Mouse (Mus musculus) brain, embryonic 18.5 days (tissue): ENCODE results near the gene Oser1.

Experiments used
- DNase-seq: peaks from one replicate; pipeline ENCODE4 v3.0.0-alpha.2; 2012; ENCODE audit warnings: low read depth, low spot score

Oser1 gene

DNA sequence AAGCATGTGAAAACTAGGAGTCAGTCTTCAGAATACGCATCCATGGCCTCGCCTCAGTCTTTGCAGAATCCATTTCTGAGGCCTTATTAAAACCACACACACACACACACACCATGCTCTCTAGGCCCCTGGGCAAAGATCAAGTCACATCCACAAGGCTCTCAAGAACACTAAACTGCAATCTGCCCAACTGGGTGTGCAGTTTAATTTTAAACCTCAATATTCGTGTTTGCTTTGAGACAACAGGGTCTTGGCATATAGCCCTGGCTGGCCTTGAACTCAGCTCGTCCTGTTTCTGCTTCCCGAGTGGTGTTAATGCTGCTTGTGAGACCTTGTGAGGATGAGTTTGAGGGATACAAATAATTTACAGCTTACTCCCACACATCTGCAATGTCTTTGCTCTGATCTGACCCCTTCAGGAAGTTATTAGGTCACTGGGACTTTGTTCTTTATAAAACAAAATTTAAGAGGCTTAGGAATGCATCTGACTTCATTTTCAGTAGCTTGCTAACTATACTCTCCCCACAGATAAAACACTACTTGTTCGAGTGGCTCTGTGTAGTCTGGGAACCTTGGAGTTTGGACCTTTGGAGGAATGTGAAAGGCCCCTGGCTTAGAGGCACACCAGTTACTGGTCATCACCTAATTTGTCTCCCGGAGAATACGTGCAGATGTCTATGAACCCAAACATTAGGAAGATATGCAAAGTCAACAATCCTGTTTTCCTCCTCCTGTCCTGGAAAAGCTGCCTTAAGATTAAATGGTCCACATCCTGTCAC lies 20.3 kb downstream of the Oser1 start:
- no peak for DNase-seq

DNA sequence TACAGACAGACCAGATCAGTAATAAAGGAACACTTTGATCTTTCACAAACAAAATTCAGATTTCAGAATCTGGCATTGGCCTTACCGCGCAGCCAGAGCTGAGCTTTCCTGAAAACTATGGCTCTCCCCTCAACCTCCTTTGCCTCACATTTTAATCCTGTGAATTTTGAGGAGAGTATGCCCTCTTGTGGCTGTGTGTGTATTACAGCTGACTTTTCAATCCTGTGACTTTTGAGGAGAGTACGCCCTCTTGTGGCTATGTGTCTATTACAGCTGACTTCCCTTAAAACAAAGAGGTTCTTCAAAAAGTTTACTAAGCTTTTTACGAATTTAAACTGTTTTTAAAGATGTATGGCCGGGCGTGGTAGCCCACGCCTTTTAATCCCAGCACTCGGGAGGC lies 23.3 kb downstream of the Oser1 start:
- peak; percentile 56 for DNase-seq

DNA sequence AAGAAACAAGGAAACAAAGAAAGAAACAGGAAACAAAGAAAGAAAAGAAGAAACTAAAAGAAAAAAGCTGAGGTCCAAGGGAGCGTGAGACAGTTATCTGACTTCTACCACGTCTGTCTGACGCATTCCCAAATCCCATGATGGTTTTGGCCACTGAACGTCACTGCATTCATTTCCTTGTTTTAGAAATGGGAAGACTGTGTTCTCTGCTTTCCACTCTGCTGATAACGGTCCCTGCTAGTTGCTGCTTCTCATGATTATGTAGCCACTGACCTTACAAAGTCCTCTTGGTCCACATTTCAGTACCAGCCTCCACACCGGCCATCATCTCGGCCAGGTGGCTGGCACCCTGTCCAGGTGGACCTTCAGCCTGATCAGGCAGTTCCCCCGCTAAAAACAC lies 25.3 kb downstream of the Oser1 start:
- DNase-seq: no peak

DNA sequence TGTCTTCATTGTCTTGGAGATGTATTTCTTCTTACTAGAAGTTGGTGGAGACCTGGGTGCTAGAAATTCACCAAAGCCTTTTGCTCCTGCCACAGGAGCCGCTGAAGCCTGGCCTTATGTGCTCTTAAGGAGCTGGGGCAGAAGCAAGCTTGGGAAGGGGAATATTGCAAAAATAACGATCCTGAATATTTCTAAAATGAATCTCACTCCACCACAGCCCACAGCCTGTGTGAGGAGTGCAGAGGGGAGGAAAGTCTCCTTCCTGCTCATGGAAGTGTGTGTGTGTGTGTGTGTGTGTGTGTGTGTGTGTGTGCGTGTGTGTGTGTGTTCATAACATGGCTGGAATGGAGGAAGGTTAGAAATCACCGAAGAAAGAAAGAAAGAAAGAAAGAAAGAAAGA lies 25.7 kb downstream of the Oser1 start:
- no peak for DNase-seq

DNA sequence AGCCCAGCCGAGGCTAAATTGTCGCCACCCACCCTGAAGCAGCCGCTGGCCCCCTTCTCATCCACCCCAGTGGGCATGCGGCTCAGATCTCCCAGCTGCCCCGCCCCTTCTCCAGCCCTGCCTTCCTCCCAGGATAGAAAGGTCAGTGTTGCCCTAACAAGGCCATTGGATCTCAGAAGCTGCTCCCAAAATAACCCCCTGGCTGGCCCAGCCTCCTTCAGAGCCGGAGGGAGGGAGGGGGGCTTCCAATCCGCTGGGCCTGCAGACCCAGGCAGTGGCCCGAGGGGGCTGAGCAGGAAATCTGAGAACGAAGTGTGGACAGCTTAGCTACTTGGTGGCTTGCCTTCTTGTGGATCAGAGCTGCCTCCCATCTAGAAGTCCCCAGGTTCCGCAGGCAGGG lies 26.6 kb downstream of the Oser1 start, which contains the start of gene Jph2:
Jph2 (minus strand) TSS at position 89 of the 400 bp plus-strand sequence.
- no peak for DNase-seq

DNA sequence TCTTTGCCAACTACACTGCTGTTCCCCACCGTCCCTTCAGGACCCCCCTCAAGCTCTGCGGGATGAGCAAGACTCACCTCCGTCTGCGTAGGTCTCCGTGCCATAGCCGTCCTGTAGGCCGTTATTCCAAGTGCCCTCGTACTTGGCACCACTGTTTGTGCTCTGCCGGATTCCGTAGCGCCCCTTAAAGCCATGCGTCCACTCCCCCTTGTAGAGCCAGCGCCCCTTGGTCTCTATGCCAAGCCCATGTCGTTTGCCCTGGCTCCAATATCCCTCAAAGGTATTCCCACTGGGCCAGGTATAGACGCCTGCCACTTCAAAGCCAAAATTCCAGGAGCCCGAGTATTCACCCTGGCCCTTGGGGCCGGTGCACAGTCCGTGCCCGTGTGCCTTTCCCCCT lies 27.4 kb downstream of the Oser1 start:
- DNase-seq: no peak

DNA sequence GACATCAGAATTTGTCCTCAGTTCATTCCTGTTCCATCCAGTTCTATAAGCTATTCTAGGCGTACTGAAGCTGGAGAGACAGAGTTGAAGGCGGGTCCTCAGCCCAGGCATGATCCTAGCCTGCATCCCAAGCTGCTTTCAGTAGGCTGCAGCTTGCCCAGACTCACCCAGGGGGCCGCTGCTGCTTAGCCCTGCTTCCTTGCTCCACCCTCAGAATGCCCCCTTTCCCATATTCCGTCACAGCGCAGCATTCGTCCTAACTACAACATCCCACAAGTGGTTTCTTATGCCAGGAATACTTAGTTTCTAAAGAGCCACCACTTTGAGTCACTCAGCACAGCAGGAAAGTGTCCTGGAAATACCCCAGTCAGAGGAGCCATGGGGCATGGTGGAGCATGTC lies 29.5 kb downstream of the Oser1 start:
- DNase-seq: no peak

DNA sequence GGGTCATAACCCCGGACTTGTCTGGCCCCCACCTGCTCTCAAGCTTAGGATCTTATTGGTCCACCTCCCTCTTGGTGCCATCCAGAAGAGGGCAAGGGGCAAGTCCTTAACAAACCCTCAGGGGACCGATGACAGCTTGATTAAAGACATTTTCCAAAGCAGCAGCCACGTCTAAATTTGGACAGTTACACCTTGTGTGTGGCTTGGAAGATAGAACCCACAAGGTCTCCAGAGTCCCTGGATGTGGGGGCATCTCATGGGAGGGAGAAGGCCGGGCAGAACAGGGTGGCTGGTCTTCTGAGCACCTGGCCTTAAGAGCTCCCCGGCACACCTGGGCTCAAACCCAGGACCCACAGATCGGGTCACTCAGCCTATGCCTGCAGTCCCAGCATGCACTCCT lies 30.5 kb downstream of the Oser1 start:
- no peak for DNase-seq

DNA sequence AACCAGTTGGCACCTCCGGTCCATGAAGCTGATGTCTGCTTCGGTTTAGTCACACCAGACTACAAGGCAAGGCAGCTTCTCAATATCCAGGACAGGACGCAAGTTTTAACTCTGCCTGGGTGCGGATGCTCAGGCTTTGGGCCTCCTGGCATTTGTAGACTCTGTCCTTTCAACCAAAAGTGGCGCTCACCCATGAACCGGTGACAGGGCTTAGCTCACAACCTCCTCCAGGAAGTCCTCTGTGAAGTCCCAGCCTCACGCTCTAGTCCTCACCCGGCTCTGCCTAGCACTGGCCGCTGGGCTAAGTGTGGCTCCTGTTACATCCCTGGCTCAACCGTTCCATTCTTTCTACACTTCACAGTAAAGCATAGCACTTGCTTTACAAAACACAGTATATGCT lies 31.3 kb downstream of the Oser1 start:
- DNase-seq: no peak

DNA sequence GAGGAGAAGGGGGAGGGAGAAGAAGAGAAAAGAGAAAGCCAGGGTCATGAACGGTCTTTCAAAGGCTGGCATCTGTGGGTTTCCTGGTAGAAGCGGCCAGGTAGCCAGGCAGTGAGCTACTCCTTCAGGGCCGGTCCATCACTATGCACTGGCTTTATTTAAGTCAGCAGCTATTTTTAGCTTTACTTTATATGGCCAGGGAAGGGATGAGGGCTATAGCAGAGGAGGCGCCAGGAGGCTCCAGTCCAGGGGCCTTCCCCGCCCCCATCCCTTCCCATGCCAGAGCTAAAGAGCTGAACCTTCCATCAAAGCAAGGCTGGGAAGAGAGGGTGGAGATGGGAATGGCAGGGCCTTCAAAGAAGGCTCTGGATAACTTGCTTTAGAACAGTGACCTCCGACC lies 32.1 kb downstream of the Oser1 start:
- DNase-seq: no peak

DNA sequence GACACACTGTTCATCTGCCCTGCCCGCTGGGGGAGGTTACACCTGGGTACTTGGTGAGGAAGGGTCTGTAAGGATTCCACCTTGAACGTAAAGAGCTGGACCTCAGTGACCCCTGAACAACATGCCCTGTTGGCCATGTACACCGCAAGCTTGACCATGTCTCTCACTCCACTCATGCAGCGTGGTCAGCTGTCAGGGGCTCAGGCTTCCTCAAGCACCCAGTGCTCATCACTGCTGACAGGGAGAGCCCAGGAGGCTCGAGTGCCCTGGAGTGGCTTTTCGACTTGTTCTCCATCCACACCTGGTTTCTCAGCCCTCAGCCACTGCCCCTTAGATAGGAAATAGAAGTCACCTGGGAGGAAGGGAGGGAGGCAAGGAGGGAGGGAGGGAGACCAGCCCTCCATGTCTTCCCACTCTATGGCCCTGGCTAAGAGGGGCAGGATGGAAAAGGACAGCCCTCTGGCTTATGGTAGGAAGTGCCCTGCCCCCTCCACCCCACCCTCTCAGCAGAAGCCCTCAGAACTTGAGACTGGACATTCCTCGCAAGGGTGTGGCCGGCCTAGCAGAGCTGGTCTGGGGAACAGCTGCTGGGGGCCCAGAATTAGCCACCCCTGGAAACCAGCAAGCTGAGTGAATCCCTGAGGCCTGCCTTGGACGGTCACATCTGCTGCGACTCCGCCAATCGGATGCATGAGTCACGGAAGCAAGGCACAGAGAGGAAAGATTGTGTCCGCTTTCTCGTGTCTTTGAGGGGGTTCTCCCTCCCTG lies 37.9 kb downstream of the Oser1 start:
- DNase-seq: no peak

DNA sequence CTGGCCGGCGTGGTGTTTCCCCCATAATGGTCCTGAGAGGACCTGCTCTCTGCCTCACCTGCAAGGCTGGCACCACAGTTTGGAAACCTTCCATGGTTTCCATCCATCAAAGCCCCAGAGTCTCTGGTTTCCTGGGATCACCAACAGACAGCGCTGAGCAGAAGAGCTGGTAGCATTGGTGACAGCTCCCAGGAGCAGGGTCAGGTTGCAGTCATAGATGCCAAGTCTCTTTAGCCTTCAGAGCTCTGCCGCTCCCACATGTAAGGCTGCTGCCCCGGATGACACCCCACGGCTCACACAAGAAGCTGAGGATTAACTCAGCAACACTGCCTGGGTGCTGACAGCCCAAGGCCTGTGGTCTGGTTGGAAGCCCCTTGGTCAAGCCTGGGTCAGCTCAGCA lies 39.4 kb downstream of the Oser1 start:
- DNase-seq: no peak

DNA sequence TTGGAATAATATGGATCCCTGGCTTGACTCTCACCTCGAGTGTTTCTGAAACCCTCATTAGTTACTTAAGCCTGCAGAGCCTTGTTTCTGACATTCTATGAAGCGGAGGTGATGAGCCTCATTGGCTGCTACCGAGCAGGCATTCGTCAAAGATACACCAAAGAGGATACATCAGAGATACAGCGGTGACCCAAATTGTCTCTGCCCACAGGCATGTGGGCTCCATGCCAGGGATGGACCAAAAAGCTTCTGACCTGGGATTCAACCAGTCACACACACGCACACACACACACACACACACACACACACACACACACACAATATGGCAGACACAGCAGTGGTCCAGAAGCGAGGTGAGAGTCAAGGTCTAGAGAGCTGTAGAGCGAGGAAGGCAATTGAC lies 43.3 kb downstream of the Oser1 start:
- DNase-seq: no peak

DNA sequence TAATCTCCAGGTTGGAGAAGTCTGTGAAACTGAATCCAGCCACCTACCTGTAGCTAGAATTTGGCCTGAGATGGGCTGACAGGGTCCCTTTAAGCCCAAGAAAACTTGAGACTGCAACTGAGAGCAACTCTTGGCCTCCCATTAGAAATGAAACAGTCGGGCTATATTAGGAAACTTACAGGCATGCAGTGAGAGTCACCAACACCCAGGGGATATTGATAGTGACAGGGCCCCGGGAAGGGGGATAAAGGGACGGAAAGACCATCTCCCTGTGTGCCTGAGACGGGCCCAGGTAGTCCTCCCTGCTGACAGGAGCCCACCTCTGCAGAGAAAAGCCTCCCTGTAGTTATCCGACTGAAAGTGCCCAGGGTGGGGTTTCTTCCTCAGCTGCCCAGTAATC lies 45.1 kb downstream of the Oser1 start:
- DNase-seq: no peak

DNA sequence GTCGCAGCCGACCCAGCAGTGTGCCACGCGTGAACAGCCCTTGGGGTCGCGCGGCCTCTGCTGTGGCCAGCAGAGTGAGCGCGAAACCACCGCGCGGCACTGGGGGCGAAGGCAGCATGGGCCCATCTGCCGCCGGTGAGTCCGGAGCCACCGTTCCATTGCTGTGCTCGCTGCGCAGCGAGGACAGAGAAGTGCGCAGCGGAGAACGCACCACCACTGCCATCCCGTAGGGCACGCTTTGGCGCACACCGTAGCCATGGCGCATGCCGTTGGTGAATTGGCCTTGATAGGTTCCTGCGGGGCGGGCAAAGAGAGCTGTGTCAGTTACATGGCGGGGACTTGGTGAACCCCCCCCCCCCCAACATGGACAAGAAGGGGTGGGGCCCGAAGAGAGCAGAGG lies 48.4 kb downstream of the Oser1 start:
- DNase-seq: no peak

DNA sequence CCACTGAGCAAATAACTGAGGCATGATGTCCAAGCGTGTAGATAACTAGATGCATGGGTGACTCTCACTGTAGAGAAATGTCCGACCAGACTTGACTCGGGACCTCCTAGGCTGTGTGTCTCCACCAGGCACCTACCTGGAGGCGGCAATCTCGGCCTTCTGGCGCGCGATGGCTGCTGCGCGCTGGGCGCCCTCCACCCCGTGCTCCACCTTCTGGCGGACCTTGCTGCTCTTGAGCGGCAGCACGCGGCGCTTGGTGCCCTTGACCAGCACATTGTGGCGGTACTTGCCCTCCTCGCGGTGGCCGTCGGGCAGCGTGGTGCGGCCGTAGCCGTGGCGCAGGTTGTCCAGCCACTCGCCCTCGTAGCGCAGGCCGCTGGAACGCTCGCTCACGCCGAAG lies 49.0 kb downstream of the Oser1 start:
- no peak for DNase-seq

DNA sequence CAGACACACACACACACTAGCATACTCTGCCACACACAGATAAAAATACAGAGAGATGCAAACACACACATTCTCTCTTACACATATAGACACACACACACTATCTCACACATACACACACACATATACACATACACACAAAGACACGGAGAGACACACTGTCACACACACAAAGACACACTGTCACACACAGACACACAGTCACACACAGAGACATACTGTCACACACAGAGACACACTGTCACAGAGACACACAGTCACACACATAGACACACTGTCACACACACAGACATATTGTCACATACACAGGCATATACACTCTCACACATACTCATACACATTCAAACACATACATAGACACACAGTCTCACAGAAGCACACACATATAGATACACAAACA lies 51.9 kb downstream of the Oser1 start:
- no peak for DNase-seq

DNA sequence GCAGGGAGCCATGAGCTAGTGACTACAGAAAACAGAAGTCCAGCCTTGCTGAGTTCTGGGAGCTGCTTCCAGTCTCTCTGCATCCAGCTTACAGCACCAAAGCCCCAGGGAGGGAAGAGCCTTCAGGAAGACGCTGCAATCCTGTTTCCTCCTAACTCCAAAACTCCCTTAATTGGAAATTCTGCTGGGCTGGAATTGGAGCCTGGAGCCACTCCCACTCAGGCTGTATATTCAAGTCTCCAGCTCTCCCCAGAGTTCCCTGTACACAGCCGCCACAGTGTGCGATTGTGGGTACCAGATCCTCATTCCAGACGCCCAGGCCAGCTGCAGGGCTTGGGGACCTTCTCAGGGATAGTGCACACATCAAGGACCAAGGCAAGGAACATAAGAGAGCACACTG lies 54.3 kb downstream of the Oser1 start:
- no peak for DNase-seq

DNA sequence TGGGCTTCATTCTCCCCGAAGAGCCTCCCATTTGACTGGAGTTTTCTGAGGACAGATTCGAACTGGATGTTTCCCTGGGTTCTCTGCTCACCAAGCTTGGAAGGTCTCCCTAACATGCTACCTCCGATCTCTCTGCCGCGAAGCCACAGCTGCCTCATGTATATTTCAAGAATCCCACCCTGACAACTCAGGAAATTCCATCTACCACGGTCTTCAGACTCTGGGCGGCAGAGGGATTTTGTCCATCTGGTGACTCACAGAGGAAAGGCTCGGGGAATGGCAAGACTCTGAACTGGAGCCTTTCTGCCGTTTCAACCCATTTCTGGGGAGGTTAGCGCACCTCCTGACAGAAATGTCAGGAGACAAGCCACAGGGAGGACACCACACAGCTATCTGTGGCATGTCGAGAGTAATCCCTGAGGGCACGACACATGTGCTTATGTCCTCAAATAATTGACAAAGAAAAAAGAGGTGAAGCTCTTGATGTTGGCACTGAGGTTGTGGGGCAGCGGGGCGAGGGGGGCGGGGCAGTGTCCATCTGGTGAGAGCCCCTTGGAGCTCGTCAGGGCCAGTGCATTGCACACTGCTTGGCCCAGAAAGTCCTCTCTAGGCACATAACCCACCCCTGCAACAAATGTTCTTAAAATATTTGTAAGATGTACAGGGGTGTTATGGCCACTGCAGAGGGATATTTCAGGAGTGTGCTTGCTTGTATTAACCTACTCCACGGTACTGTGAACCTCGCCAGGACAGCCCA lies 59.5 kb downstream of the Oser1 start:
- no peak for DNase-seq

DNA sequence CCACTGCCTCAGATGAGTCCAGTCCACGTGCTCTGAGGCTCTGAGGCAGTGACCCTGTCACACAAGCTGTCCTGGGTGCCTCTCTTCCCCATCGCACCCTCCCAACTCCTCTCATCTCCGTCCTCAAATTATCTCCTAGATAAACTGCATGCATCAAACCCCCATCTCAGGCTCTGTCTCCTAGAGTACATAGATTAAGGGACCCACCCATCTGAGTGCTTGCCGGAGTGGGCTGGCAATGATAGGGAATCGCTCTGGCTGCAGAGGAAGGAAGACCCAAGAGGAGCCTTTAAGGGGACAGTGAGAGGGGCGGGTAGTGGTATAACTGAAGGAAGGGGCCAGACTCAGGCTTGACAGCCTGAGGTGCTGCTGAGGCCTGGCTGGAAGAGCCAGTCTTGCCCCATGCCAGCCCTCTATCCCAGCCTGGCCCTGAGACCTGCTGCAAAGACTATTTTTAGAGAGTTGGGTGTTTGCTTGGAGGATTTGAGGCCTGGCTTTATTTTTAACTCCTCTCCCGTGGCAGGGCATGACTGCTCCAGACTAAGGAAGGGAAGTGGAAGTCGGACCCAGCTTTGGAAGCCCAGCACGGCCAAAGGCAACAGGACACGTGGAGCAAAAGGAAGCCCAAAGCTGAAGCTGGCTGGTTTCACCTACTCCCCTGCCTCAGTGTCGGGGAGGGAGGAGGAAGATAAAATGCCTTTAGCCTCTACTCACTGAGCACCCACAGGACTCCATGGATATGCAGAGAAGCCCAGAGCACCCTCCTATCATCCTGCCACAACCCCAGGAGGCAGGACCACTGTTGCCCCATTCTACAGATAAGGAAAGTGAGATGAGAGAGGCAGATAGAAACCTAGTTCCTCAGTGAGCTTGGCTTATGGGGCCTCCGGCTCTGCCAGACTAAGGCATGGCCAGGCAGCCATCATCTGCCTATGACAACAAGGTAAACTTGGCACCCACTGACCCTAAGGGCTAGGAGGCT lies 61.3 kb downstream of the Oser1 start:
- no peak for DNase-seq

DNA sequence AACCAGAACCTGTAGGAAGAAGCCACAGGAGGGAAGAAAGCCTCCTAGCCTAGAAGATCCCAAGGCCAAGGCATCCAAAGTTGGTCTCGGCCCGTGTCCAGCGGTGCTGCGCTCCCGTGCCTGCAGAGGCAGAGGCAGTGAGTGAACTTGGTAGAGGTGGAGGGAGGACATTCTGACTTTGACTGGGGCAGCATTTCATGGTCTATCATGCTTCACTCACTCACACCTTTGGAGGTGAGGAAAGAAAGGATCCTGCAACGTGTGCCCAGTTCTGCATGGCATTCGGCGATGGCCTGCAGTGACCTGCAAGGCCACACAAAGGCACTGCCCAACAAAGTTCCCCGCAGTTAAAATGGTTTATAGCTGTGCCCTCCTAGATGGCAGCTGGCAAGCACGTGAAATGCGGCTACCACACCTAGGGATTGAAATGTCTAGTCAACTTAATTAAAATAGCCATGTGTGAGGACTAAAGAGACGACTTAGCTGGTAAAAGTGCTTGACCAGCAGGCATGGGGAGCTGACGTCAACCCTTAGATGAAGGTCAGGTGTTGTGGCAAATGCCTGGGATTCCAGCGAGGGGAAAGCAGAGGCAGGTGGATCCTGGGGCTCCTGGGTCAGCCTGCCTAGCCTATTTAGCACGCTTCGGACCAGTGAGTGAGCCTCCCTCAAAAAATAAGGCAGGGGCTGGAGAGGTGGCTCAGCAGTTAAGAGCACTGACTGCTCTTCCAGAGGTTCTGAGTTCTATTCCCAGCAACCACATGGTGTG lies 63.5 kb downstream of the Oser1 start:
- no peak for DNase-seq
